Mouse (Mus musculus): ENCODE results near the gene Polr1b. TPM values are rescaled to one million over a fixed set of nuclear protein-coding genes. Genes with fewer than 3 reads are reported as not detected.

The Polr1b gene
- total RNA-seq (2023): 10 to 100 TPM; 54.0 to 59.4 TPM

GRCm38 (mm10) chr2:129100784-129101310 lies at the start of gene Polr1b:
TSS of gene Polr1b (plus strand) at chr2:129100995.

GRCm38 (mm10) chr2:129065437-129066282 lies 35.1 kb upstream of the Polr1b start, which contains the start of gene Ttl:
TSS of gene Ttl (plus strand) at chr2:129065942.

GRCm38 (mm10) chr2:129129412-129129929 lies 28.7 kb downstream of the Polr1b start, which contains the start of gene Chchd5:
TSS of gene Chchd5 (plus strand) at chr2:129129700.

Other genes starting within 250 kb of the Polr1b start
- not detected for gene Fbln7, start 238.0 kb upstream of the Polr1b start, total RNA-seq (2023)
- gene Zc3h8, start 156.9 kb upstream of the Polr1b start, total RNA-seq (2023): 1 to 10 TPM; 6.9 to 7.6 TPM
- gene Zc3h6, start 133.6 kb upstream of the Polr1b start, total RNA-seq (2023): 10 to 100 TPM; 10.5 to 15.7 TPM
- 1 to 10 TPM; 3.3 to 5.8 TPM for gene Gm10762, start 133.3 kb upstream of the Polr1b start, total RNA-seq (2023)
- not detected for gene Vinac1, start 52.8 kb upstream of the Polr1b start, total RNA-seq (2023)
- 1 to 10 TPM; 8.4 to 8.6 TPM for gene Ttl, start 35.1 kb upstream of the Polr1b start, total RNA-seq (2023)
- 10 to 100 TPM; 13.8 to 16.9 TPM for gene Chchd5, start 28.7 kb downstream of the Polr1b start, total RNA-seq (2023)
- 100 to 1,000 TPM; 254 to 256 TPM for gene Slc20a1, start 97.8 kb downstream of the Polr1b start, total RNA-seq (2023)
- gene Ckap2l, start 196.2 kb downstream of the Polr1b start, total RNA-seq (2023): 1 to 10 TPM in 1 of 2 experiments, under 1 TPM in 1; 0.89 to 2.7 TPM
- not detected for gene Il1a, start 209.0 kb downstream of the Polr1b start, total RNA-seq (2023)

All from T-cell, adult 66 days (primary cell).